Mouse (Mus musculus): ENCODE measurements around the gene Gm37240. TPM values are rescaled to one million over a fixed set of nuclear protein-coding genes. Genes with fewer than 3 reads are reported as not detected.
A peak's percentile ranks its signal among the peaks of the same experiment; 100 is the strongest.

Gm37240 gene
- polyA plus RNA-seq, 1 experiment: not detected

GRCm38 (mm10) chr3:85571276-85571675 lies 316.0 kb downstream of the Gm37240 start:
- no peaks in the 10 kb centered on the region; the same call in 1 of the 2 replicates for H3K4me1 ChIP-seq (ENCODE audit: control insufficient read depth, insufficient read depth, low read length)
- no peak overlapping the region for H3K27ac ChIP-seq (ENCODE audit: insufficient read depth, low read depth, low read length)
- H3K4me3 ChIP-seq (ENCODE audit: insufficient read depth, low read depth, low read length): no peak overlapping the region
- 43% methylated on average over 2 of the region's 2 CpGs for WGBS
- TF ChIP-seq CTCF (IDR thresholded peaks at IDR 0.05; ENCODE audit: insufficient read depth, low read depth, low read length): no peak
- no peak for TF ChIP-seq POLR2A (IDR thresholded peaks at IDR 0.05; ENCODE audit: insufficient read depth, low read depth, low read length)

DNA sequence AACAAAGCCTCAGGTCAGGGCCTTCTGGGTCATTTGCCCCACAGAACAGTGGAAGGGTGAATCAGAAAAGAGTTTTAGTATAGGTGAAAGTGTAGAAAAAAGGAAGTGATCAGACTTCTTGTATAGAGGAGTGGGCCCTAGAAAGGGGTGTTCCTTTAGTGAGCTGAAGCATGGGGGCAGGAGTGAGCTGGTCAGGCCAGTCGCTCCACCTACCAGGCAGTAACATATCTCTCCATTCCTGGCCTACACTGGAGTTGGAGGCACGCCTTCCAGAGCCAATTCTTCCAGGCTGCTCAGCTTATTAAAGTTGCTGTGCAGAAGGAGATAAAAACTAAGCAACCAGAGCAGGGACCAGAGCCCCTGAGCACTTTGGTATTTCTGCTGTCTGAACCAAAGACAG lies 322.7 kb downstream of the Gm37240 start:
- TF ChIP-seq POLR2A (IDR thresholded peaks at IDR 0.05; ENCODE audit: insufficient read depth, low read depth, low read length) (no peak), CTCF (IDR thresholded peaks at IDR 0.05; ENCODE audit: insufficient read depth, low read depth, low read length) (no peak)
- no peak overlapping the region for H3K4me3 ChIP-seq (ENCODE audit: insufficient read depth, low read depth, low read length)
- H3K27ac ChIP-seq (ENCODE audit: insufficient read depth, low read depth, low read length): no peak overlapping the region
- H3K4me1 ChIP-seq (ENCODE audit: control insufficient read depth, insufficient read depth, low read length): no peaks in the 10 kb centered on the region
- 93% methylated on average over 2 of the region's 2 CpGs for WGBS

GRCm38 (mm10) chr3:85553731-85554277 lies 333.5 kb downstream of the Gm37240 start:
- peak overlapping the region; percentile 54; the same call in 1 of the 2 replicates for H3K27ac ChIP-seq (ENCODE audit: insufficient read depth, low read depth, low read length)
- peaks cover 8% of the 10 kb centered on the region for H3K4me1 ChIP-seq (ENCODE audit: control insufficient read depth, insufficient read depth, low read length)
- 41% methylated on average over 6 of the region's 6 CpGs for WGBS
- TF ChIP-seq POLR2A (IDR thresholded peaks at IDR 0.05; ENCODE audit: insufficient read depth, low read depth, low read length) (no peak), CTCF (IDR thresholded peaks at IDR 0.05; ENCODE audit: insufficient read depth, low read depth, low read length) (no peak)
- no peak overlapping the region for H3K4me3 ChIP-seq (ENCODE audit: insufficient read depth, low read depth, low read length)

GRCm38 (mm10) chr3:85551352-85551751 lies 336.0 kb downstream of the Gm37240 start:
- H3K27ac ChIP-seq (ENCODE audit: insufficient read depth, low read depth, low read length): no peak overlapping the region
- H3K4me3 ChIP-seq (ENCODE audit: insufficient read depth, low read depth, low read length): no peak overlapping the region
- 23% methylated on average over 2 of the region's 2 CpGs for WGBS
- no peak for TF ChIP-seq POLR2A (IDR thresholded peaks at IDR 0.05; ENCODE audit: insufficient read depth, low read depth, low read length)
- TF ChIP-seq CTCF (IDR thresholded peaks at IDR 0.05; ENCODE audit: insufficient read depth, low read depth, low read length): no peak
- H3K4me1 ChIP-seq (ENCODE audit: control insufficient read depth, insufficient read depth, low read length): peaks cover 8% of the 10 kb centered on the region

- Histone ChIP-seq H3K4me1 (ENCODE audit: control insufficient read depth, insufficient read depth, low read length) (peaks cover 8% of the 10 kb centered on the region), H3K27ac (ENCODE audit: insufficient read depth, low read depth, low read length) (no peak overlapping the region), H3K4me3 (ENCODE audit: insufficient read depth, low read depth, low read length) (no peak overlapping the region)
- TF ChIP-seq POLR2A (IDR thresholded peaks at IDR 0.05; ENCODE audit: insufficient read depth, low read depth, low read length): no peak
- TF ChIP-seq CTCF (IDR thresholded peaks at IDR 0.05; ENCODE audit: insufficient read depth, low read depth, low read length): no peak
- 83% methylated on average over 4 of the region's 4 CpGs for whole genome bisulfite sequencing
Observed at GRCm38 (mm10) chr3:85550312-85550711, 337.0 kb downstream of the Gm37240 start.

DNA sequence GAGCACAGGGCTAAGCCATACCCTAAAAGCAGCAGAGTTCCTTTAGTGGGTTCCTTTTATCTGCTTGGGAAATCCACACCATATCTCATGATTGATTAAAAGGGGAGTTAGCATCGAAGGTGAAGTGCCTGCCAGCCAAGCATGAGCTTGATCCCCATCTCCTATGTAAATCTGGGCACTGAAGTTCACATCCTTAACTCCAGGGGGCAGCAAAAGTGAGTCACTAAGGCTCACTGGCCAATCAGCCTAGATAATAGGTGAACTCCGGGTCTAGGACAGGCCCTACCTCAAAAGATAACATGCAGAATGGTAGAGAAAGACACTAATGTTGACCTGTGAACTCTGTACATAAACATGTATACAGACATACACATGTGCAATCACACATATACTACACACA lies 343.7 kb downstream of the Gm37240 start:
- WGBS: 56% methylated on average over 2 of the region's 2 CpGs

DNA sequence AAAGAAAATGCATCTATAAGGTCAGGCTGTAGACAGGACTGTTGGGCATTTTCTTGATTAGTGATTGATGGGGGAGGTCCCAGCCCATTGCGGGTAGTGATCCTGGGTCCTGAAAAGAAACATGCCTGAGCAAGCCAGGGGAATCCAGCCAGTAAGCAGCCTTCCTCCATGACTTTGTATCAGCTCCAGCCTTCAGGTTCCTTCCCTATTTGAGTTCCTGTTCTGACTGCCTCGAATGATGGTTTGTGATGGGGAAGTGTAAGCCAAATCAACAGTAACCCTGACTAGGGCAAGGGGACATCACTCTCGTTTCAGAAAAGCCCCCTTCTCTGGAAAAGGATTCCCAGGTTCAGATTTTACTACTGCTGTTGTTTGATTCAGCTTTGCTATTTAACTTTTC lies 344.6 kb downstream of the Gm37240 start:
- H3K27ac ChIP-seq (ENCODE audit: insufficient read depth, low read depth, low read length): no peak overlapping the region
- TF ChIP-seq POLR2A (IDR thresholded peaks at IDR 0.05; ENCODE audit: insufficient read depth, low read depth, low read length) (no peak), CTCF (IDR thresholded peaks at IDR 0.05; ENCODE audit: insufficient read depth, low read depth, low read length) (no peak)
- no peak overlapping the region for H3K4me3 ChIP-seq (ENCODE audit: insufficient read depth, low read depth, low read length)
- no peaks in the 10 kb centered on the region for H3K4me1 ChIP-seq (ENCODE audit: control insufficient read depth, insufficient read depth, low read length)
- WGBS: 69% methylated on average over 3 of the region's 3 CpGs

More for the DNA sequence above, 343.7 kb downstream of the Gm37240 start:
- no peaks in the 10 kb centered on the region for H3K4me1 ChIP-seq (ENCODE audit: control insufficient read depth, insufficient read depth, low read length)
- H3K27ac ChIP-seq (ENCODE audit: insufficient read depth, low read depth, low read length): no peak overlapping the region
- no peak overlapping the region for H3K4me3 ChIP-seq (ENCODE audit: insufficient read depth, low read depth, low read length)
- TF ChIP-seq POLR2A (IDR thresholded peaks at IDR 0.05; ENCODE audit: insufficient read depth, low read depth, low read length) (no peak), CTCF (IDR thresholded peaks at IDR 0.05; ENCODE audit: insufficient read depth, low read depth, low read length) (no peak)

GRCm38 (mm10) chr3:85535621-85536520 lies 351.4 kb downstream of the Gm37240 start:
- WGBS: 85% methylated on average over 11 of the region's 11 CpGs
- Histone ChIP-seq H3K4me3 (ENCODE audit: insufficient read depth, low read depth, low read length) (no peak overlapping the region), H3K27ac (ENCODE audit: insufficient read depth, low read depth, low read length) (no peak overlapping the region), H3K4me1 (ENCODE audit: control insufficient read depth, insufficient read depth, low read length) (no peaks in the 10 kb centered on the region)
- no peak for TF ChIP-seq CTCF (IDR thresholded peaks at IDR 0.05; ENCODE audit: insufficient read depth, low read depth, low read length)
- TF ChIP-seq POLR2A (IDR thresholded peaks at IDR 0.05; ENCODE audit: insufficient read depth, low read depth, low read length): no peak

DNA sequence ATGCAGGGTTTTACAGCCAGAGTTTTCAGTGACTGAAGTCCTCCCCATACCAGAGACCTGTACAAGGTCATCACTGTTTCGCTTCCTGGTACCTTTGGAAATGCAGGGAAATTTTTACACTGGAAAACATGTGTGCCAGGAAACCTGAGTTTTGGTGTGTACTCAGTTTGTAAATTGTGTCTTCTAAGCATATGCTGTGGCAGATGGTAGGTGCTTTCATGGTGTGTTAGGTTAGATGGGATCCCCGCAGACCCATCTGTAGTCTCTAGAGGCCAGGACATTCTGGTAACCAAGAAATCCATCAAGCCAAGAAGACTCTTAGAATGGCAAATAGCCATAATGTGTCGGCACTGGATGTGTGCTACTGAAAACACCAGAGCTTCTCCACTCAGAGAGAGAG lies 352.3 kb downstream of the Gm37240 start:
- H3K4me1 ChIP-seq (ENCODE audit: control insufficient read depth, insufficient read depth, low read length): no peaks in the 10 kb centered on the region
- H3K27ac ChIP-seq (ENCODE audit: insufficient read depth, low read depth, low read length): no peak overlapping the region
- 89% methylated on average over 3 of the region's 3 CpGs for WGBS
- TF ChIP-seq CTCF (IDR thresholded peaks at IDR 0.05; ENCODE audit: insufficient read depth, low read depth, low read length) (no peak), POLR2A (IDR thresholded peaks at IDR 0.05; ENCODE audit: insufficient read depth, low read depth, low read length) (no peak)
- no peak overlapping the region for H3K4me3 ChIP-seq (ENCODE audit: insufficient read depth, low read depth, low read length)

Measured in olfactory bulb, adult 2 months (tissue).